Mouse (Mus musculus) lung, postnatal 0 days (tissue): Measurements from ENCODE around the gene Map2k1. TPM values are rescaled to one million over a fixed set of nuclear protein-coding genes. Genes with fewer than 3 reads are reported as not detected.
"Not testable (repeated sequence)": the region's sequence is repeated elsewhere in the genome, so short reads cannot be mapped to it uniquely, and the experiment has no call there.

Experiments used
- ATAC-seq: fragments of 200-750 bp; cut with Nextera tagmentation; 2 replicates; pipeline ENCODE4 v1.8.0; 2017; ENCODE audit warnings: moderate library complexity
- DNase-seq: peaks from one replicate; pipeline ENCODE4 v3.0.0-alpha.2; 2016; ENCODE audit warnings: low spot score
- H3K27ac ChIP-seq: fragments of 300-500 bp; sonication (generic); 2 replicates; pipeline ENCODE4 v1.5.1; 2014; ENCODE audit warnings: antibody characterized with exemption, mild to moderate bottlenecking, low read length, mixed read lengths
- H3K27me3 ChIP-seq: fragments of 300-500 bp; sonication (generic); replicated peaks from 2 replicates; pipeline ENCODE4 v1.6.1; 2014; ENCODE audit warnings: low read length, mixed read lengths; ENCODE audit not compliant: insufficient read depth
- H3K36me3 ChIP-seq: fragments of 300-500 bp; sonication (generic); 2 replicates; pipeline ENCODE4 v1.6.1; 2014; ENCODE audit warnings: low read length, mixed read lengths; ENCODE audit not compliant: insufficient read depth
- H3K4me1 ChIP-seq: fragments of 300-500 bp; sonication (generic); 2 replicates; pipeline ENCODE4 v1.6.1; 2014; ENCODE audit warnings: antibody characterized with exemption, low read depth, low read length, mixed read lengths; ENCODE audit not compliant: insufficient read depth
- H3K4me2 ChIP-seq: fragments of 300-500 bp; sonication (generic); replicated peaks from 2 replicates; pipeline ENCODE4 v1.6.1; 2014; ENCODE audit warnings: low read depth, mild to moderate bottlenecking, low read length, moderate library complexity, mixed read lengths
- H3K4me3 ChIP-seq: fragments of 300-500 bp; sonication (generic); 2 replicates; pipeline ENCODE4 v1.5.1; 2014; ENCODE audit warnings: low read depth, low read length
- H3K9ac ChIP-seq: fragments of 300-500 bp; sonication (generic); replicated peaks from 2 replicates; pipeline ENCODE4 v1.6.1; 2014; ENCODE audit warnings: low read depth, mild to moderate bottlenecking
- H3K9me3 ChIP-seq: fragments of 300-500 bp; sonication (generic); 2 replicates; pipeline ENCODE4 v1.6.1; 2016; ENCODE audit warnings: low read length, mixed read lengths
- CTCF ChIP-seq: IDR thresholded peaks from 2 replicates; pipeline ENCODE4 v1.5.1; 2016; ENCODE audit warnings: antibody characterized with exemption, mild to moderate bottlenecking
- EP300 ChIP-seq: IDR thresholded peaks from 2 replicates; pipeline ENCODE4 v1.6.1; 2016; ENCODE audit warnings: antibody characterized with exemption, mild to moderate bottlenecking, control low read depth
- WGBS: fragments of 180-500 bp; shearing (Covaris S2); extraction: QIAGEN DNeasy Blood & Tissue Kit; methylation state at CpG from one replicate; pipeline ENCODE4 v1.1.7; 2014; 5-methylcytosine and 5-hydroxymethylcytosine counted together
- polyA plus RNA-seq: library from polyadenylated mRNA; unstranded; fragments of >200 nt; fragmentation: Nextera tagmentation; extraction: Ambion mirVana; gene quantifications from 2 replicates; pipeline ENCODE4 v1.2.1, GENCODE M21; 2015

Gene Map2k1
- polyA plus RNA-seq, 1 experiment from 2014 or later: 67.1 TPM

GRCm38 (mm10) chr9:64202331-64202730 lies 51.1 kb downstream of the Map2k1 start:
- DNase-seq (peak; percentile 91), ATAC-seq (peak; percentile 87)
- Histone ChIP-seq H3K4me3 (no peak overlapping the region), H3K9ac (no peak overlapping the region), H3K27ac (no peak overlapping the region), H3K4me1 (peaks cover 7% of the 10 kb centered on the region; the same call in 1 of the 2 replicates), H3K9me3 (no peaks in the 10 kb centered on the region), H3K4me2 (no peak overlapping the region), H3K27me3 (no peaks in the 10 kb centered on the region), H3K36me3 (peaks cover 7% of the 10 kb centered on the region; the same call in 1 of the 2 replicates)
- TF ChIP-seq EP300 (peak; percentile 72), CTCF (no peak)

DNA sequence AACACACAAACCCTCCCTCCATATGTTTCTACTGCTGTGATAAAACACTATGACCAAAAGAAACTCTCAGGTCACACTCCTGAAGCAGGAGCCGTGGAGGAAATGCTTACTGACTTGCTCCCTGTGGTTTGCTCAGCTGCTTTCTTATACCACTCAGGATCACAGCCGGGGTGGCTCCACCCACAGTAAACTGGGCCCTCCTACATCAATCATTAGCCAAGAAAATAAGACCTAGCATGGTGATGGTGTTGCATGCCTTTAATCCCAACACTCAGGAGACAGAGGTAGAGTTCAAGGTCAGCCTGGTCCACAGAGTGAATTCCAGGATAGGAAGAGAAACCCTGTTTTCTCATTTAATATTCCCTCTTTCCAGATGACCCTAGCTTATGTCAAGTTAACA lies 53.5 kb downstream of the Map2k1 start:
- 65% methylated on average over 2 of the region's 2 CpGs for WGBS
- Histone ChIP-seq H3K27ac (no peak overlapping the region), H3K4me3 (no peak overlapping the region), H3K36me3 (peaks cover 7% of the 10 kb centered on the region; the same call in 1 of the 2 replicates), H3K4me1 (peaks cover 7% of the 10 kb centered on the region; the same call in 1 of the 2 replicates), H3K9me3 (no peaks in the 10 kb centered on the region), H3K4me2 (no peak overlapping the region), H3K27me3 (no peaks in the 10 kb centered on the region), H3K9ac (no peak overlapping the region)
- TF ChIP-seq EP300 (no peak), CTCF (no peak)
- ATAC-seq (no peak), DNase-seq (no peak)

- not testable (repeated sequence) for H3K4me3 ChIP-seq, H3K4me2 ChIP-seq, ATAC-seq, H3K27ac ChIP-seq, H3K27me3 ChIP-seq, H3K36me3 ChIP-seq, H3K9me3 ChIP-seq, H3K4me1 ChIP-seq, DNase-seq, H3K9ac ChIP-seq
- WGBS: 70% methylated on average over 7 of the region's 7 CpGs
Measured at GRCm38 (mm10) chr9:64198763-64199418, 54.5 kb downstream of the Map2k1 start.

DNA sequence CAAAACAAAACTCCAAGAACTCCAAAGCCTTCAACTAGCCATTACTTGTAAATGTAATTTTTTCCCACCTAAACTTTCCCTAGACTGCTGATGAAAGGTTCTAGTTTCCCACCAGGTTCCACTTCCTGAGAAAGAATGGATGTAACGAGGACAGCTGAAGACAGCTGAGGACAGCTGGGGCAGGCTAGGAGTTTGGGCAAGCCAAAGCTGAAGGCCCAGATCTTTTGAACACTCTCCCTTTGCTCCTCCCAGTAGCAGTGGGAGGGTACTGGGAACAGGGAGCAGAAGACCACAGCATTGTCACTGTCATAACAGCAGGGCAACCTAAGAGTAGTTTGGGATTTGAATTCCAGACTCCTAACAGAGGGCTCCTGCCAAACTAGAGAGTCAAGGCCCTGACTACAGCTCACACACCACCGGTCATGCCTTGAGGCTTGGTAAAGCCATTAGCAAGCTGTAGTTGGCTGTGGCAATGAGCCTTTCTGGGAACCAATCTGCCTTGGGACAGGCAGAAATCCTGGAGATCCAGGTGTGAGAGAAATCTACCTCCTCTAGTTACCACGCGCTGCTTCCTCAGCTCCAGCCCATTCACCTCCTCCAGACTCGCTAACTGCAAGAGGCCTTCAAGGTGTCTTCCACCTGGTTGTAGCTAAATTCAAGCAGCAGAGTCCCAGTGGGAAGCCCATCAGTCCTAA lies 55.2 kb downstream of the Map2k1 start:
- WGBS: 96% methylated on average over 5 of the region's 5 CpGs
- Histone ChIP-seq H3K4me1 (peaks cover 7% of the 10 kb centered on the region; the same call in 1 of the 2 replicates), H3K9me3 (no peaks in the 10 kb centered on the region), H3K9ac (no peak overlapping the region), H3K4me2 (no peak overlapping the region), H3K27ac (no peak overlapping the region), H3K4me3 (no peak overlapping the region), H3K27me3 (no peaks in the 10 kb centered on the region), H3K36me3 (peaks cover 5% of the 10 kb centered on the region; the same call in 1 of the 2 replicates)
- TF ChIP-seq EP300 (no peak), CTCF (no peak)
- ATAC-seq (no peak), DNase-seq (no peak)

DNA sequence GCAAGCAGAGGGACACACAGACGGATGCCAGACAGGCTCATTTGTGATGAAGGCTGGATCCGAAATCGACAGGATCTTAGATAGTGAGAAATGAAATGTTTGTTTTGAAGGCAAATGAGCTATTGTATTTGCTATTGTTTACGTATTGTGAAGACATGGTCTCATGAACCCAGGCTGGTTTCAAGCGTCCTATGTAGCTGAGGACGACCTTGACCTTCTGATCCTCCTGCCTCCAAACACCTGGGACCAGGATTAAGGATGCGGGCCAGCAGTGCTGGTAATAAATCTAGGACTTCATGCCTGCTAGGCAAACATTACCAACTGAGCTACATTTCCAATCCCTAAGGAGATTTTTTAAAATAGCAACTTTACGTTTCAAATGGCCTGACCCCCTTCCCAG lies 55.9 kb downstream of the Map2k1 start:
- H3K4me2 ChIP-seq: no peak overlapping the region
- WGBS: 89% methylated on average over 8 of the region's 8 CpGs
- no peak overlapping the region for H3K9ac ChIP-seq
- H3K27ac ChIP-seq: no peak overlapping the region
- H3K4me3 ChIP-seq: no peak overlapping the region
- H3K27me3 ChIP-seq: no peaks in the 10 kb centered on the region
- no peaks in the 10 kb centered on the region for H3K9me3 ChIP-seq
- H3K4me1 ChIP-seq: peaks cover 4% of the 10 kb centered on the region; the same call in 1 of the 2 replicates
- TF ChIP-seq CTCF (no peak), EP300 (no peak)
- DNase-seq (no peak), ATAC-seq (no peak)
- H3K36me3 ChIP-seq: peaks cover 5% of the 10 kb centered on the region; the same call in 1 of the 2 replicates

DNA sequence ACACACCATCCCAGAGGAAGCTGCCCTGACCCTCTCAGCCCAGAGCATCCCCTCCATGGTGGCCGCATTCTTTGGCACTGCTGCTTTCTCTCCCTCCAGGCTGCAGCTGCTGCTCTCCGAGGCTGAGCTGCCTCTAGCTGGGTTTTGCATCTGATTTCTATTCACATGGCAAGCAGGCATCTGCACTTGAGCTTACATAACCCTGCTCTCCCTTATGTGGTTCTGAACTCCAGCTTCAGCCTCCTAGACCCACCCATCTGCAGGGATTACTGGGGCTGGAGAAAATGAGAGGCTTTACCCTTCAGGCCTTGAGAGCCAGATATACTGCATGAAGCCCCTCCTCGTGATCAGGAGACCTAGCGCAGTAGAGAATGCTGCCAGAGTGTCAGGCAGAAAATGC lies 57.9 kb downstream of the Map2k1 start:
- DNase-seq (no peak), ATAC-seq (no peak)
- Histone ChIP-seq H3K9ac (no peak overlapping the region), H3K4me1 (no peaks in the 10 kb centered on the region), H3K4me3 (no peak overlapping the region), H3K9me3 (no peaks in the 10 kb centered on the region), H3K36me3 (peaks cover 20% of the 10 kb centered on the region; the same call in 1 of the 2 replicates), H3K4me2 (no peak overlapping the region), H3K27ac (no peak overlapping the region), H3K27me3 (no peaks in the 10 kb centered on the region)
- TF ChIP-seq CTCF: no peak
- no peak for TF ChIP-seq EP300
- 71% methylated on average over 4 of the region's 4 CpGs for WGBS
